Mouse (Mus musculus): ENCODE data around the gene Cox7a2. TPM values are rescaled to one million over a fixed set of nuclear protein-coding genes. Genes with fewer than 3 reads are reported as not detected.

The Cox7a2 gene
- total RNA-seq, 2 experiments from 2014 or later = 382 to 395 TPM

DNA sequence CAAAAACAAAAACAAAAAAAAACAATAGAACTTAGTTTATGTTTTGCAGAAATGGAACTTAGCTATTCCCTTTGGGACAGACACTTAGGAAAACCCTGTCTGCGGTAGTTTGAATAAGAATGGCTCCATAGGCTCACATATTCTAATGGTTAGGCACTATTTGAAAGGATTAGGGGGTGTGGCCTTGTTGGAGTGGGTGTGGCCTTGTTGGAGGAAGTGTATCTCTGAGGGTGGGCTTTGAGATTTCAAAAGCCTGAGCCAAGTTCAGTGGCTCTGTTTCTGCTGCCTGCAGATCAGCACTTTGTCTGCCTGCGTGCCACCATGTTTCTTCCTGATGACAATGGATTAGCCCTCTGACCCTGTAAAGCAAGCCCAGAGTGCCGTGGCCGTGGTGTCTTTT is 14.6 kb downstream of the Cox7a2 start:
- DNase-seq (ENCODE audit: low spot score in 2 of 2) = no peak

DNA sequence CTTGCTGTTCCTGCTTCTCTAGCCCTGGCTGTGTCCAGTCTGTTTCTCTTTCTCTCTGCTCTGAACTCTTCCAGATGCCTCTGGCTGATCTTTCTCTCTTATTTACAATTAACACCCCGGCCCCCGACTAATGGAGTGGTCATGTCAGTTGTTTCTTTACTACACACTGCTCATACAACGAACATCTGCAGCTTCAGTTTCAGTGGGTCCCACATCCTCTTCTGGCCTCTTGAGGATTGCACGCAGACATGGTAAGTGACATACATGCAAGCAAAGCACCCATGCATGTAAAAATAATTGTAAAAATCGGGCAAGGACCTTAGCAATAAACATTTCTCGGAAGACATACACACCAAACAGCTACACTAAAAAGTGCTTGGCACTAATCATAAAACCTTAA is 24.1 kb downstream of the Cox7a2 start:
- DNase-seq (ENCODE audit: low spot score in 2 of 2) = no peak

DNA sequence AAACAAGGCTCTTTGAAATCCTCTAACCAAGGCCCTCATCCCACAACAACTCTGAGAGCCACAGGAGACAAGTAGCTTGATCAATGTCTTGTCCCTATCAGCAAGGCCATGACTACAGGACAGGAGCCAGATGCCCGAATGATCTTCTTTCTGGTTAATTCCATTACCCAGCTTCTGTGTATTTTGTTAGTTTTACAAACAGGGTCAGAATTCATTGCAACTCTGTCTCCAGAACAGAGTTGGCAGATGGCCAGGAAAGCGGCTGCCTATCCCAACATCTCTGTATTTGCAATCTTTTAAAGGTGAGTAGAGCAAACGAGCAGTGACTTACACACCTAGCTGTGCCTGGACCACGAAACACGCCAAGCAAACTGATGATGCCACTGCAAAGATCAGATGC is 29.4 kb downstream of the Cox7a2 start:
- DNase-seq (ENCODE audit: low spot score in 2 of 2) = no peak

DNA sequence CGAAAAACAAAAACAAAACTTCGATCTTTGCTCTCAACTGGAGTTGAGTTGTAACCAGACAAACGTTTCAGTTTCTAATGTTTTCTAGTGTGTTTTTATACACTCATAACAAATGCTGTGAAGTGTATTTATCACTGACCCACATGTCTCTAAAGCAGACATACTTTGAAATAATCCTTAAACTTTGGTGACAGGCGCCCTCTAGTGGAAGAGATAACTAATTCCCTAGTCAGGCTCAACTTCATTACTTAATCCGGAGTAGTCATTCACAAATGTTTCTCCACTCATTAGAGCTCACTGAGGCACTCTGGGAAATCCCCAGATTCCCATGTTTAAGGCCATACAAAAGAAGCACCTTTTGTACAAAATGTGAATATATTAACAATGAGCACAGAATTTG is 36.6 kb downstream of the Cox7a2 start:
- peak in 1 of 2 experiments; percentile 69 for DNase-seq (ENCODE audit: low spot score in 2 of 2)

DNA sequence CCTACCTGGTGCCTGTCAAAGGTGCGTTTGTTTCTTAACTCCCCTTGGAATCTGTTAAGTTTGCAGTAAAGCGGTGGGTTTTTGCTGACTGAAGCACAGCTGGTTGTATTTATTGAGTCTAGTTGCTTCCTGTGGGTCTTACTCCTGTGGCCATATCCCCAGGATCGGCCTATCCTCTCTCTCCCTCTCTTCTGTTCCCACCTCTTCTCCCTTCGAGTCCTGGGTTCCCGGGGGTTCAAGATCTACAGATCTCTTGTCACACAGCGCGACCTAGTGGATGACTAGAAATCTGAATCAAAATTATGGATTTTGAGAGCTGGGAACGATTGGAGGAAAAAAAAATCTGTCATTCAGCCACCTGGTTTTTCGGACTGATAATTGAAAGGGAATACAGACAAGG is 38.6 kb downstream of the Cox7a2 start:
- DNase-seq (ENCODE audit: low spot score in 2 of 2) = peak; percentile 50 to 82

DNA sequence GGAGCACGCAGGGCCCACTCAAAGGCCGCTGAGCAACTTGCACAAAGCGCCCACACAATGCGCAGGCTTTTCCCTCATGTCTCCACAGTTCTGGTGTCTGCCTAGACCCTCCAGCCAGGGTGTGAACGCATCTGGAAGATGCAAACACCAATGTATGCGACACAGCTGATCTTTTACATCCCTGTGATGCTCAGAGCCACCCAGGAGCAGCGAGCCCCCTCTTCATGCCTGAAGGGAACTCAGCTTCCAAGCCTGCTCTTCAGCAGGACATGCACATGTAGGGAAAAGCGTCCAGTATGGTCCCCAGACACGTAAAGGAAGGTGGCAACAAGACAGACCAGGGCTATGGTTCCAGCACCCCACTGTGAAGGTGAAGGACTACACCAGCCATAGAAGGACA is 39.5 kb downstream of the Cox7a2 start:
- no peak for DNase-seq (ENCODE audit: low spot score in 2 of 2)

DNA sequence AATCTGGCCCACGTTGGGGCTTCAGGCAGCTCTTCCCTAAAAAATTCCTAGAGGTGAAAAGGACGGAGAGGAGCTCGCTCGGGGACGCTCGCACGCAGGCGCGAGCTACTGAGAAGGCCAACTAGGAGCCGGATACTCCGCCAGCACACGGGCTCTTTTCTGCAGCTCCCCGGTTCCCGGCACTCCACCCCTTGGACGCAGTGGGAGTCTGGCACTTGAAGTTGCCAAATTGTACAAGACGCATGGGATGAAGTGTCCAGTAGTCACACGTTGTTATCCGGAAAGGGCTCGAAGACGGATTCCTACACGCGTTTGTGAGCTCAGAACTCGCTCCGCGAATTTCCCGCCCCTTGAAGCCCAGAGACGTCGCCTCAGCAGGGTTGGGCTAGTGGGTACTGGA is 40.2 kb downstream of the Cox7a2 start:
- no peak for DNase-seq (ENCODE audit: low spot score in 2 of 2)

DNA sequence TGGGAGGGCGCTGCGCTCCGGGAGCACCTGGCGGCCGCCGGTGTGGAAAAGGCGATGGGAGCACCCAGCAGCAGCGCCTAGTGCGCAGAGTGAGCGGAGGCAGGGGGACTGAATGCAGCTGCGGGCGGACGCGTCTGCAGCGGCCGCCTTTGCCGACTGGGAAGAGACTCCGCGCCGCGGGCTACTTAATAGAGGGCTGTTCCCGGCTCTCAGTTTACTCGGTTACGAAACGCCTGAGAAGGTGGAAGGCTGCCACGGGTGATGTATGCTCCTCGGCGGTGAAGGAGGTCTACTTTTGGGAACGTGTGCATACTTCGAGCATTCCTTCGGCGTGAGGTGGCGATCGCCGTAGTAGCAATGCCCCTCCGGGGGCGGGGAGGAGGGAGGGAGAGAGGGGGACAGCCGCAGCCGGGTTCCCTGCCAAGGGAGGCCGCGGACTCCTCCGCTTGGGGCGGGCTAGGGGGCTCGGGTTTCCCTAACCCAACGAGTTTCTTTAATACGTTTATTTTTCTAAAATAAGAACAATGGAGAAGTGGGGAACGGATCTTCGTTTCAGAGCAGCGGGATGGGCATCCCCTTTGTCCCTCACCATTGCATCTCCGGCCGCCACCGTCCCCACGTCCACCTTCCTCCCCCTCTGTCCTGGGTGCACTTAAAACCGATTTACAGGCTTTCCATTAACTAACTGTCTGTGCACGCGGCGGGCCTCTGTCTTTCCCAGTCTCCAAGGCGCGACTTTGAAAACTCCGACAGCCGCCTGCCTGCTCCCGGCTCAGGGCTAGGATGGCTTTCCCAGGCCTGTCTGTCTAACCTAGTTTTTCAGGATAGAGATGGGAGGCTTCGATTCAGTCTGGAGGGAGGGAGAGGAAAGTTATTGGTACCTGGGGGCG is 41.0 kb downstream of the Cox7a2 start, which contains the start of gene Col12a1:
TSS of gene Col12a1 (minus strand) at position 351 of the 890 bp plus-strand sequence.
- DNase-seq (ENCODE audit: low spot score in 2 of 2) = peak in 1 of 2 experiments; percentile 18

DNA sequence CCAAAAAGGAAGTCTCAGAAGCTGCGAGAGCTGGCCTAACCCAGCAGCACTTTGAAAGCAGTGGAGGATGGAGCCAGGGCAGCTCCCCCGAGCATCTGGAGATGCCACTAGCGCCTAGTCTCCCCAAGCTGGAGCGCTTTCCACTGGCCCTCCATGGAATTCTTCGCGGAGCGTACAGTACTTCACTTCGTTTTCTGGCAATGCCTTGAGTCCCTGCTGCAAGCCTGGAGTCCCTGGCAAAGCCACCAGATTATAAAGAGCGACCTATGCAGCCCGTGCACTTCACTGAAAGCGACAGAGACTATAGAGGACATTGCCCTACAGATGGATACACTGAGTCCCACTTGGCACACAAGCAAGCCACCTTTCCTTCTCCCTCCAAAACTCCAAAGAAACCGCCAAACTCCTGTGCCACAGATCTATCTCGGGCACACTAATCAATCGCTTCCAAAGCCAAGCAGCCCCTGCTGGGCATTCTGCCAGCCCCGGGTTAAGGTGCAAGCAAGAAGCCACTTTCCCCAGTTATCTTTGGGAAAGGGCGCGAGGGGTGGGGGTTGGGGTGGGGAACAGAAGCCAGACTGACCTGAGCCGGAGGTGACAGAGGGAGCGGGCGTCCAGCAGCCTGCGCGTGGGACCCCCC is 41.7 kb downstream of the Cox7a2 start:
- DNase-seq (ENCODE audit: low spot score in 2 of 2) = peak in 1 of 2 experiments; percentile 10

DNA sequence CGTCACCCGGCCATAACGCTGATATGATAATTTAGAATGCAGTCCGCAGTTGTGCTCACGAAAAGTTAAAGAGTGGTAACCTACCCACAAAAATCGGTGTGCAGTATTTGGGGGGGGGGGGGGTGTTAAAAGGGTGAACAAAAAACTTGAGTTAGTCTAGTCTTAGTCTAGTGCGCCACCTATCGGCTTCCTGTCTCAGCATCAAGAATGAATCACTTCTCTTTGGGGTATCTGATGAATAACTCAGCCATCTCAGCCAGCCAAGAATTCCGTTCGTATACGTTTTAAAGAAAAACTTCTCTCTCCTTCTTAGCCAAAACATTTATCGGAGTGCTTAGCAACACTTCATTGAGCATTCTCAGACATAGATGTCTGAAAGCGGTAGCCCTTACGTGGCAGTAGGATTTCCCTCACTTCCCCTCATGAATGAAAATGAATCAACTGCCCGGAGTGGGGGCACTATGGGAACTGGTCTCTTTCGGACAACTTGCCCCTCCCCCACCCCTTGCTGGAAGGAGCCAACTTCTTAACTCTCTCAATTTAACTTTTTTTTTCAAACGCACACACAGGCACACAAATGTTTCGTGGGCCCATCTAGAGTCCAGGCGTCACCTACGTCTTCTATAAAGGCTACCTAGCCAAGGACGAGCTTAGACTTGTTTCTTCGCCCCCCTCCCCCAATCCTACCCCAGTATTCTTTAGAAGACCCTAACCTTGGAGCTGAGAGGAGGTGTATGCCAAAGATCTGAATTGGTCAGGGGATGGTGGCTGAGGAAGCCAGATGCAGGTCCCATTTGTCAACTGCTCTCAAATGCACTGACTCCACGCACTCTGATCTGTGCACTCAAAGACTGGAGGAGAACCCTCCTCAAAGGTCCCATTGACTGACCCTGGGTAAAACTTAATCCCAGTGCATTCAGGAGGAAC is 42.5 kb downstream of the Cox7a2 start:
- peak; percentile 66 to 85 for DNase-seq (ENCODE audit: low spot score in 2 of 2)

DNA sequence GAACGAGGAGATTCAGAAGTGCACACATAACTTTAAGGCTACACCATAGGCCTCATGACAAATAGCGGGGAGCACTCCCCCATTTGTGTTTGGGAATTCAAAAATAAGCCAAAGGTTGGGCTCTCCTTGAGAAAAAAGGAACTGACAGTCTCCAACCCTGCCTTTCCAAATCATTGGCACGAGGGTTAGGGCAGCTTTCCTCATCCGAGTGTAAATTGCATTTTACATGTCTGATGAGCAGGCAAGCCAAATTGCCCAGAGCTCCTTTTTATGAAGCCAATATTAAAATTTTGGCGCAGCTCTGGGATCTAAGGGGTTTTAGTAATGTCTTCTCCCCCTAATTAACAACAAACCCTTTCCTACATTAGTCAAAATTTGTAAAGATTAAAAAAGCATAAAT is 43.2 kb downstream of the Cox7a2 start:
- peak in 1 of 2 experiments; percentile 14 for DNase-seq (ENCODE audit: low spot score in 2 of 2)

DNA sequence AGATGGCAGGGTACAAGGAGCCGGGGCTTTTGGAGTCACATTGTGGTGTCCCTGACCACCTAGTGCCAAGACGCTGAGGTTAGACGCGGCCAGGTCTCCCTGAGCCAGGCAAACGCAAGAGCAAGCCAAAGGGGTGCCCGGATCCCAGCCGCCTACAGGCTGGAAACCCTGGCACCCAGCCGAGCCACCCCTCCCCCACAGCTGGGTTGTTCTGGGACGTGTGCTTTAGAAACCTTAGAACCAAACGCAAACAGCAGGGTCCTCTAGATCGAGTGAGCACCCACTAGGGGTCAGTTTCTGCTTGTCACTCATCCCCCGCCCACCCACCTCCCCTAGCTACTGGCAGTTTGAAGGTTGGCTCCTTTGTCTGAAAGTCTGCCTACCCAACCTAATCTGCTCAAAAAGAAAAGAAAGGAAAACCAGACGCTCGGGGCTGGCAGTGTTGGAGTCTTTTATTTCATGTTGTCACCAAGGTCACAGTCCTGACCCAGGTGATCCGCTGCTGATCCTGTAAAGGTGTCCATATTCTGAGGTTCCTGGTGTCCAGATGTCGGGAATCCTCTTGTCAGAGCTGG is 45.1 kb downstream of the Cox7a2 start:
- peak in 1 of 2 experiments; percentile 39 for DNase-seq (ENCODE audit: low spot score in 2 of 2)

Other genes with a start within 250 kb of the Cox7a2 start
- gene Col12a1, start 41.0 kb downstream of the Cox7a2 start, total RNA-seq (2021) = 1 to 10 TPM; 8.8 to 8.9 TPM
- 100 to 1,000 TPM; 203 to 209 TPM for gene Tmem30a, start 33.6 kb upstream of the Cox7a2 start, total RNA-seq (2021)